Mouse (Mus musculus) layer of hippocampus, adult 18-20 months (tissue): ENCODE measurements at regions not wholly inside any gene's neighbourhood (a gene's known extent, or its start where the extent isn't known, plus 50 kb on each side); places are given as distances from the start of the nearest gene placed in this dataset.
"Not testable (repeated sequence)": the region's sequence is repeated elsewhere in the genome, so short reads cannot be mapped to it uniquely, and the experiment has no call there.

ENCODE experiments used
- DNase-seq, 2 experiments: peaks; one replicate each; pipeline ENCODE4 v3.0.0; 2022; ENCODE audit warnings: low spot score in 2 of 2

GRCm38 (mm10) chr11:45424066-45424465, 427.8 kb upstream of the Clint1 start:
- DNase-seq: not testable (repeated sequence)

GRCm38 (mm10) chr11:45440937-45441720, 410.7 kb upstream of the Clint1 start:
- no peak for DNase-seq

- no peak for DNase-seq
Measured at GRCm38 (mm10) chr11:45446512-45446911, 405.3 kb upstream of the Clint1 start.

GRCm38 (mm10) chr11:45454234-45454633, 397.6 kb upstream of the Clint1 start:
- DNase-seq: no peak

GRCm38 (mm10) chr11:45454933-45455332, 396.9 kb upstream of the Clint1 start:
- no peak for DNase-seq

- DNase-seq: no peak
Measured at GRCm38 (mm10) chr11:45456724-45457123, 395.1 kb upstream of the Clint1 start.

- DNase-seq: no peak
Measured at GRCm38 (mm10) chr11:45457597-45457996, 394.3 kb upstream of the Clint1 start.

GRCm38 (mm10) chr11:45460000-45460792, 391.7 kb upstream of the Clint1 start:
- no peak for DNase-seq

GRCm38 (mm10) chr11:45464501-45464900, 387.4 kb upstream of the Clint1 start:
- DNase-seq: no peak

GRCm38 (mm10) chr11:45466350-45466749, 385.5 kb upstream of the Clint1 start:
- DNase-seq: no peak

- peak; percentile 7 to 49 for DNase-seq
Measured at GRCm38 (mm10) chr11:45472171-45472570, 379.7 kb upstream of the Clint1 start.

GRCm38 (mm10) chr11:45476917-45477316, 374.9 kb upstream of the Clint1 start:
- no peak for DNase-seq

- no peak for DNase-seq
Measured at GRCm38 (mm10) chr11:45485950-45486349, 365.9 kb upstream of the Clint1 start.

GRCm38 (mm10) chr11:45491021-45491967, 360.6 kb upstream of the Clint1 start:
- DNase-seq: peak in 1 of 2 experiments; percentile 5

GRCm38 (mm10) chr11:45495246-45495645, 356.6 kb upstream of the Clint1 start:
- DNase-seq: no peak

GRCm38 (mm10) chr11:45508566-45508965, 343.3 kb upstream of the Clint1 start:
- DNase-seq: no peak

GRCm38 (mm10) chr11:45509278-45509677, 342.6 kb upstream of the Clint1 start:
- no peak for DNase-seq

GRCm38 (mm10) chr11:45514415-45515271, 337.2 kb upstream of the Clint1 start:
- no peak for DNase-seq

GRCm38 (mm10) chr11:45524720-45525119, 327.1 kb upstream of the Clint1 start:
- DNase-seq: no peak

- DNase-seq: no peak
Measured at GRCm38 (mm10) chr11:45531044-45531626, 320.7 kb upstream of the Clint1 start.
